In genomic region chr5:112276267-112276873, GRCm38 (mm10) we compare ENCODE assay signal across 8 mouse cellular contexts. TPM values are rescaled to one million over a fixed set of nuclear protein-coding genes. Genes with fewer than 3 reads are reported as not detected.
DNase-seq lines count a peak whose midpoint lies in the region; ATAC-seq and TF ChIP-seq lines count a peak whose summit lies in the region.

Gene Tpst2, plus strand, starts transcription at chr5:112276691.

- H3K27me3 ChIP-seq in MEL (ENCODE audit: control insufficient read depth in 1 of 2, insufficient read depth in 2 of 2, low read length in 2 of 2) = no peaks in the 10 kb centered on the region
- no peaks in the 10 kb centered on the region for H3K27me3 ChIP-seq in cerebellum, adult 2 months (ENCODE audit: control insufficient read depth, insufficient read depth, low read length)
- no peaks in the 10 kb centered on the region for H3K27me3 ChIP-seq in forebrain, postnatal 0 days (ENCODE audit: insufficient read depth, low read length)
- 0 out of 2 replicates have a peak, but pooled peaks cover 3% of the 10 kb centered on the region for H3K27me3 ChIP-seq in lung, embryonic 15.5 days

- peak within 1 kb of the TSS; percentile 96 for H3K4me2 ChIP-seq in forebrain, postnatal 0 days (ENCODE audit: low read depth)
- peak within 1 kb of the TSS; percentile 82 for H3K4me2 ChIP-seq in lung, embryonic 15.5 days

- peak within 1 kb of the TSS; percentile 83 to 86 for H3K4me3 ChIP-seq in MEL (ENCODE audit: control insufficient read depth in 1 of 2, insufficient read depth in 1 of 2, low read depth in 2 of 2, low read length in 2 of 2)
- H3K4me3 ChIP-seq in cerebellum, adult 2 months (replicated peaks; ENCODE audit: insufficient read depth, low read depth, low read length) = peak within 1 kb of the TSS; percentile 84
- H3K4me3 ChIP-seq in forebrain, postnatal 0 days (ENCODE audit: low read depth, low read length) = peak within 1 kb of the TSS; percentile 83
- H3K4me3 ChIP-seq in lung, embryonic 15.5 days = peak within 1 kb of the TSS; percentile 79

- no peak for TF ChIP-seq CTCF in MEL (IDR thresholded peaks at IDR 0.05 in 2 of 3, conservative IDR thresholded peaks at IDR 0.05 in 1 of 3; ENCODE audit: control insufficient read depth in 1 of 3, insufficient read depth in 1 of 3, low read depth in 2 of 3, low read length in 3 of 3, poor library complexity in 1 of 3, severe bottlenecking in 1 of 3)
- no peak for TF ChIP-seq CTCF in cerebellum, adult 2 months (IDR thresholded peaks at IDR 0.05; ENCODE audit: borderline replicate concordance, insufficient read depth, low read depth, low read length)
- TF ChIP-seq CTCF in forebrain, postnatal 0 days (IDR thresholded peaks at IDR 0.05; ENCODE audit: low read depth) = peak; percentile 32; the same call in 1 of the 2 replicates

- peak within 1 kb of the TSS; percentile 50 for H3K27ac ChIP-seq in MEL (ENCODE audit: control insufficient read depth, low read depth, low read length)
- peak within 1 kb of the TSS; percentile 71 for H3K27ac ChIP-seq in cerebellum, adult 2 months (ENCODE audit: insufficient read depth, low read length)
- peak within 1 kb of the TSS; percentile 81 for H3K27ac ChIP-seq in forebrain, postnatal 0 days (ENCODE audit: low read depth, low read length)
- peak within 1 kb of the TSS; percentile 57 for H3K27ac ChIP-seq in lung, embryonic 15.5 days

- peak; percentile 98 for DNase-seq in MEL (ENCODE audit: low read depth, low spot score)
- DNase-seq in cerebellum, adult 2 months = peak; percentile 99 to 100
- DNase-seq in forebrain, postnatal 0 days = peak; percentile 100
- peak; percentile 100 for DNase-seq in heart, postnatal 4 days
- DNase-seq in layer of hippocampus, adult 8-10 months (ENCODE audit: low spot score in 2 of 2) = peak; percentile 100
- DNase-seq in ovary, adult 18-20 months (ENCODE audit: low spot score) = peak; percentile 99
- DNase-seq in thymus, postnatal 0 days (ENCODE audit: low spot score) = peak; percentile 100

- peaks cover 47% of the 10 kb centered on the region for H3K79me2 ChIP-seq in MEL (ENCODE audit: control insufficient read depth, insufficient read depth, low read length, poor library complexity)

- WGBS in cerebellum, adult 2 months = under 1% methylated on average over 61 of the region's 62 CpGs
- 1% methylated on average over 59 of the region's 62 CpGs for WGBS in forebrain, postnatal 0 days
- WGBS in lung, embryonic 15.5 days = under 1% methylated on average over 48 of the region's 62 CpGs

- peaks cover 0 to 28% of the 10 kb centered on the region in 2 experiments; a peak in 2 of 4 replicates for H3K36me3 ChIP-seq in MEL (ENCODE audit: control insufficient read depth in 1 of 2, insufficient read depth in 2 of 2, low read length in 2 of 2)
- H3K36me3 ChIP-seq in forebrain, postnatal 0 days (ENCODE audit: insufficient read depth) = no peaks in the 10 kb centered on the region
- H3K36me3 ChIP-seq in lung, embryonic 15.5 days = no peaks in the 10 kb centered on the region

- TF ChIP-seq POLR2A in MEL (IDR thresholded peaks at IDR 0.05; ENCODE audit: control insufficient read depth in 1 of 2, insufficient read depth in 1 of 2, low read depth in 1 of 2, low read length in 2 of 2, poor library complexity in 1 of 2) = peak; percentile 79 to 80; a peak in 3 of 4 replicates
- TF ChIP-seq POLR2A in cerebellum, adult 2 months (IDR thresholded peaks at IDR 0.05; ENCODE audit: borderline replicate concordance, insufficient read depth, low read length) = peak; percentile 98

- H3K9ac ChIP-seq in MEL (ENCODE audit: control insufficient read depth, low read depth, low read length, poor library complexity, severe bottlenecking) = peak within 1 kb of the TSS; percentile 87
- peak within 1 kb of the TSS; percentile 68 for H3K9ac ChIP-seq in forebrain, postnatal 0 days
- H3K9ac ChIP-seq in lung, embryonic 15.5 days = peak within 1 kb of the TSS; percentile 76

- TF ChIP-seq EP300 in MEL (IDR thresholded peaks at IDR 0.05; ENCODE audit: low read depth in 1 of 2, low read length in 2 of 2) = no peak

- no peaks in the 10 kb centered on the region for H3K9me3 ChIP-seq in MEL (replicated peaks; ENCODE audit: insufficient read depth, low read length)
- H3K9me3 ChIP-seq in forebrain, postnatal 0 days (ENCODE audit: low read length) = no peaks in the 10 kb centered on the region
- no peaks in the 10 kb centered on the region for H3K9me3 ChIP-seq in lung, embryonic 15.5 days

- ATAC-seq in forebrain, postnatal 0 days = peak; percentile 96
- ATAC-seq in lung, embryonic 15.5 days (ENCODE audit: borderline replicate concordance, extremely low read depth, low FRiP score, low TSS enrichment) = peak; percentile 96

- H3K4me1 ChIP-seq in MEL (ENCODE audit: control insufficient read depth in 1 of 2, insufficient read depth in 2 of 2, low read length in 2 of 2) = peaks cover 6 to 47% of the 10 kb centered on the region in 2 experiments
- H3K4me1 ChIP-seq in cerebellum, adult 2 months (ENCODE audit: control insufficient read depth, insufficient read depth, low read length) = peaks cover 22% of the 10 kb centered on the region
- no peaks in the 10 kb centered on the region for H3K4me1 ChIP-seq in forebrain, postnatal 0 days (ENCODE audit: insufficient read depth)
- H3K4me1 ChIP-seq in lung, embryonic 15.5 days = peaks cover 39% of the 10 kb centered on the region

- TF ChIP-seq RAD21 in MEL (IDR thresholded peaks at IDR 0.05; ENCODE audit: low read depth, low read length) = no peak

TF ChIP-seq in MEL, 35 proteins besides CTCF, POLR2A, EP300 and RAD21:
- peak; percentile 45; the same call in 1 of the 2 replicates for TF ChIP-seq TBP (IDR thresholded peaks at IDR 0.05; ENCODE audit: low read depth, low read length)
- TF ChIP-seq CHD2 (IDR thresholded peaks at IDR 0.05; ENCODE audit: low read length) = no peak
- TF ChIP-seq MAFK (IDR thresholded peaks at IDR 0.05; ENCODE audit: borderline replicate concordance, low read depth, low read length) = no peak
- TF ChIP-seq SIN3A (IDR thresholded peaks at IDR 0.05; ENCODE audit: low read length) = no peak
- TF ChIP-seq ELF1 (IDR thresholded peaks at IDR 0.05; ENCODE audit: low read depth, low read length) = peak; percentile 25; the same call in 1 of the 2 replicates
- TF ChIP-seq NELFE (IDR thresholded peaks at IDR 0.05; ENCODE audit: low read depth, low read length) = peak; percentile 85
- no peak for TF ChIP-seq MEF2A (IDR thresholded peaks at IDR 0.05; ENCODE audit: extremely low read depth, insufficient replicate concordance, low read depth, low read length, poor library complexity, severe bottlenecking)
- TF ChIP-seq UBTF (IDR thresholded peaks at IDR 0.05; ENCODE audit: borderline replicate concordance, insufficient read depth, low read depth, low read length) = no peak
- TF ChIP-seq ZC3H11A (IDR thresholded peaks at IDR 0.05; ENCODE audit: low read depth, low read length) = no peak
- TF ChIP-seq ZMIZ1 (IDR thresholded peaks at IDR 0.05; ENCODE audit: low read depth, low read length) = peak; percentile 50; the same call in 1 of the 2 replicates
- peak; percentile 11; the same call in 1 of the 2 replicates for TF ChIP-seq HCFC1 (IDR thresholded peaks at IDR 0.05; ENCODE audit: low read depth, low read length)
- no peak for TF ChIP-seq KAT2A (conservative IDR thresholded peaks at IDR 0.05; ENCODE audit: low read depth, low read length)
- no peak for TF ChIP-seq SMC3 (IDR thresholded peaks at IDR 0.05; ENCODE audit: low read depth, low read length)
- TF ChIP-seq MAZ (IDR thresholded peaks at IDR 0.05; ENCODE audit: low read depth, low read length) = no peak
- TF ChIP-seq MXI1 (IDR thresholded peaks at IDR 0.05; ENCODE audit: low read depth, low read length) = peak; percentile 46; the same call in 1 of the 2 replicates
- TF ChIP-seq USF1 (IDR thresholded peaks at IDR 0.05; ENCODE audit: low read depth, low read length) = peak; percentile 19; the same call in 1 of the 2 replicates
- peak; percentile 76 for TF ChIP-seq NRF1 (IDR thresholded peaks at IDR 0.05; ENCODE audit: insufficient read depth, low read depth, low read length, poor library complexity, severe bottlenecking)

RNA-seq across cellular contexts. Expression of gene Tpst2, which starts in this region (rescaled TPM):
- total RNA-seq in MEL (2012; rRNA removed) = 63.1 and 86.1 TPM in 2 replicates
- 10 to 100 TPM in 1 of 2 experiments, not detected in 1; 57.8 TPM for polyA plus RNA-seq in MEL (2012; ENCODE audit: insufficient read depth in 1 of 2, insufficient read length in 2 of 2, low read depth in 1 of 2, low replicate concordance in 2 of 2, missing spikeins in 1 of 2)
- polyA plus RNA-seq in cerebellum, adult 2 months (2012; rRNA removed) = 30.3 and 35.2 TPM in 2 replicates
- total RNA-seq in forebrain, postnatal 0 days (2014; rRNA removed) = 43.4 and 45.0 TPM in 2 replicates
- 37.9 and 39.0 TPM in 2 replicates for polyA plus RNA-seq in forebrain, postnatal 0 days (2015; fragmentation: Nextera tagmentation; extraction: Ambion mirVana)
- 10 to 100 TPM; 44.4 to 45.6 TPM for total RNA-seq in heart, postnatal 4 days (2021)
- total RNA-seq in layer of hippocampus, adult 8-10 months (2022) = 10 to 100 TPM; 33.0 to 49.0 (median 39.5) TPM
- 55.8 and 61.0 TPM in 2 replicates for polyA plus RNA-seq in lung, embryonic 15.5 days (2015; fragmentation: Nextera tagmentation; extraction: Ambion mirVana)
- polyA plus RNA-seq in thymus, postnatal 0 days (2015; fragmentation: Nextera tagmentation; extraction: Ambion mirVana) = 44.6 and 45.3 TPM in 2 replicates

Comparison
In these comparisons a context has a peak if more than half of its experiments do, and no peak if none do; other contexts are left out.
1. Peak in every context shown above with its lines: DNase-seq, ATAC-seq, H3K4me3 ChIP-seq and H3K27ac ChIP-seq.